ENCODE assay signal across 23 mouse cellular contexts in genomic region chr2:180200681-180201080, GRCm38 (mm10). TPM values are rescaled to one million over a fixed set of nuclear protein-coding genes. Genes with fewer than 3 reads are reported as not detected.
DNase-seq lines count a peak whose midpoint lies in the region; ATAC-seq and TF ChIP-seq lines count a peak whose summit lies in the region.
"Had no signal": no experiment of that assay in that cellular context is flagged by ENCODE, and none has a peak within 500 bp of the region (broad histone marks: within the 10 kb centered on the region; RNA-seq: fewer than 3 reads in every experiment).

No protein-coding gene starts in this region.

- H3K4me1 ChIP-seq in hindbrain, embryonic 10.5 days (replicated peaks), result peaks cover 46% of the 10 kb centered on the region
- H3K4me1 ChIP-seq in hindbrain, postnatal 0 days (ENCODE audit: insufficient read depth, low read length), result peaks cover 2% of the 10 kb centered on the region; the same call in 1 of the 2 replicates
- H3K4me1 ChIP-seq in lung, embryonic 14.5 days (ENCODE audit: insufficient read depth), result no peaks in the 10 kb centered on the region; the same call in 1 of the 2 replicates
- peaks cover 24% of the 10 kb centered on the region for H3K4me1 ChIP-seq in midbrain, embryonic 10.5 days
- peaks cover 7% of the 10 kb centered on the region for H3K4me1 ChIP-seq in midbrain, embryonic 15.5 days
- no peaks in the 10 kb centered on the region for H3K4me1 ChIP-seq in intestine, embryonic 15.5 days (replicated peaks)
- H3K4me1 ChIP-seq: forebrain, embryonic 10.5 days had no signal

- 55% methylated on average over 11 of the region's 11 CpGs for WGBS in hindbrain, embryonic 10.5 days
- WGBS in hindbrain, postnatal 0 days, result 27% methylated on average over 11 of the region's 11 CpGs
- 36% methylated on average over 11 of the region's 11 CpGs for WGBS in lung, embryonic 14.5 days
- 79% methylated on average over 11 of the region's 11 CpGs for WGBS in midbrain, embryonic 10.5 days
- WGBS in midbrain, embryonic 15.5 days, result 53% methylated on average over 11 of the region's 11 CpGs
- 52% methylated on average over 11 of the region's 11 CpGs for WGBS in intestine, embryonic 15.5 days

- H3K4me2 ChIP-seq in hindbrain, postnatal 0 days (ENCODE audit: low read depth, low read length), result no peak overlapping the region
- H3K4me2 ChIP-seq in lung, embryonic 14.5 days, result no peak overlapping the region
- no peak overlapping the region for H3K4me2 ChIP-seq in midbrain, embryonic 15.5 days
- H3K4me2 ChIP-seq in intestine, embryonic 15.5 days (replicated peaks), result no peak overlapping the region
- H3K4me2 ChIP-seq: embryonic facial prominence, embryonic 15.5 days; heart, embryonic 13.5 days had no signal

- no peak overlapping the region for H3K4me3 ChIP-seq in hindbrain, embryonic 10.5 days
- no peak overlapping the region for H3K4me3 ChIP-seq in hindbrain, postnatal 0 days (ENCODE audit: low read length)
- H3K4me3 ChIP-seq in lung, embryonic 14.5 days (ENCODE audit: low read depth, low read length), result no peak overlapping the region
- H3K4me3 ChIP-seq in midbrain, embryonic 10.5 days, result no peak overlapping the region
- H3K4me3 ChIP-seq in midbrain, embryonic 15.5 days, result no peak overlapping the region
- H3K4me3 ChIP-seq in intestine, embryonic 15.5 days (replicated peaks), result no peak overlapping the region
- H3K4me3 ChIP-seq: embryonic facial prominence, embryonic 15.5 days; erythroblast, embryonic 14.5 days; forebrain, embryonic 10.5 days; heart, embryonic 13.5 days had no signal

- no peaks in the 10 kb centered on the region for H3K27me3 ChIP-seq in hindbrain, embryonic 10.5 days (ENCODE audit: insufficient read depth, poor library complexity, severe bottlenecking)
- H3K27me3 ChIP-seq in hindbrain, postnatal 0 days (ENCODE audit: insufficient read depth, low read length), result no peaks in the 10 kb centered on the region; the same call in 1 of the 2 replicates
- H3K27me3 ChIP-seq in lung, embryonic 14.5 days (ENCODE audit: insufficient read depth, low read length), result no peaks in the 10 kb centered on the region
- no peaks in the 10 kb centered on the region for H3K27me3 ChIP-seq in midbrain, embryonic 10.5 days (ENCODE audit: low read depth, poor library complexity, severe bottlenecking)
- no peaks in the 10 kb centered on the region for H3K27me3 ChIP-seq in midbrain, embryonic 15.5 days (replicated peaks)
- no peaks in the 10 kb centered on the region for H3K27me3 ChIP-seq in intestine, embryonic 15.5 days (replicated peaks)
- H3K27me3 ChIP-seq: embryonic facial prominence, embryonic 15.5 days; heart, embryonic 13.5 days had no signal

- peak overlapping the region; percentile 72 for H3K27ac ChIP-seq in hindbrain, embryonic 10.5 days
- H3K27ac ChIP-seq in hindbrain, postnatal 0 days, result no peak overlapping the region
- no peak overlapping the region for H3K27ac ChIP-seq in lung, embryonic 14.5 days (ENCODE audit: low read depth)
- H3K27ac ChIP-seq in midbrain, embryonic 10.5 days (replicated peaks), result peak overlapping the region; percentile 67
- no peak overlapping the region for H3K27ac ChIP-seq in midbrain, embryonic 15.5 days
- 0 out of 2 replicates have a peak overlapping the region, but pooled peaks have one; percentile 9 for H3K27ac ChIP-seq in intestine, embryonic 15.5 days
- H3K27ac ChIP-seq: embryonic facial prominence, embryonic 15.5 days; heart, embryonic 13.5 days had no signal

- no peak for ATAC-seq in hindbrain, postnatal 0 days
- peak; percentile 13; the same call in 1 of the 2 replicates for ATAC-seq in lung, embryonic 14.5 days (ENCODE audit: insufficient read depth)
- no peak for ATAC-seq in midbrain, embryonic 15.5 days (replicated peaks)
- ATAC-seq in intestine, embryonic 15.5 days, result no peak
- ATAC-seq: CD4-positive, CD25-positive, alpha-beta regulatory T cell, adult 4 months; forebrain, embryonic 14.5 days had no signal

- H3K9ac ChIP-seq in hindbrain, postnatal 0 days (replicated peaks; ENCODE audit: low read length), result no peak overlapping the region
- no peak overlapping the region for H3K9ac ChIP-seq in lung, embryonic 14.5 days
- no peak overlapping the region for H3K9ac ChIP-seq in midbrain, embryonic 15.5 days
- no peak overlapping the region for H3K9ac ChIP-seq in intestine, embryonic 15.5 days
- H3K9ac ChIP-seq: embryonic facial prominence, embryonic 15.5 days; heart, embryonic 13.5 days had no signal

- H3K36me3 ChIP-seq in hindbrain, embryonic 10.5 days, result peaks cover 26% of the 10 kb centered on the region
- no peaks in the 10 kb centered on the region for H3K36me3 ChIP-seq in hindbrain, postnatal 0 days (ENCODE audit: insufficient read depth, low read length)
- H3K36me3 ChIP-seq in lung, embryonic 14.5 days (ENCODE audit: insufficient read depth), result peaks cover 62% of the 10 kb centered on the region
- H3K36me3 ChIP-seq in midbrain, embryonic 10.5 days, result peaks cover 13% of the 10 kb centered on the region; the same call in 1 of the 2 replicates
- H3K36me3 ChIP-seq in midbrain, embryonic 15.5 days (replicated peaks), result no peaks in the 10 kb centered on the region
- H3K36me3 ChIP-seq in intestine, embryonic 15.5 days, result peaks cover 2% of the 10 kb centered on the region; the same call in 1 of the 2 replicates
- H3K36me3 ChIP-seq: embryonic facial prominence, embryonic 15.5 days had no signal

- no peaks in the 10 kb centered on the region for H3K9me3 ChIP-seq in hindbrain, embryonic 10.5 days
- no peaks in the 10 kb centered on the region for H3K9me3 ChIP-seq in hindbrain, postnatal 0 days (ENCODE audit: low read length)
- H3K9me3 ChIP-seq in lung, embryonic 14.5 days (ENCODE audit: low read depth, low read length), result no peaks in the 10 kb centered on the region
- no peaks in the 10 kb centered on the region for H3K9me3 ChIP-seq in midbrain, embryonic 10.5 days (replicated peaks)
- no peaks in the 10 kb centered on the region for H3K9me3 ChIP-seq in midbrain, embryonic 15.5 days
- no peaks in the 10 kb centered on the region for H3K9me3 ChIP-seq in intestine, embryonic 15.5 days
- H3K9me3 ChIP-seq: embryonic facial prominence, embryonic 15.5 days; forebrain, embryonic 10.5 days; G1E; heart, embryonic 13.5 days had no signal

- DNase-seq in hindbrain, embryonic 10.5 days (ENCODE audit: low spot score), result no peak
- DNase-seq in hindbrain, postnatal 0 days (ENCODE audit: low spot score), result no peak
- DNase-seq in lung, embryonic 14.5 days, result peak; percentile 56
- DNase-seq in lung, adult 18-20 months, result no peak
- DNase-seq in midbrain, embryonic 10.5 days (ENCODE audit: low spot score), result no peak
- DNase-seq: adrenal gland, postnatal 10 days; B cell, adult 2 months; cerebellum, adult 11 months; cerebellum, adult 8-10 months; cerebellum, postnatal 14 days; embryo, embryonic 11 days; gastrocnemius, postnatal 36 days; heart, adult 11 months; heart, postnatal 36 days had no signal

- no peak for TF ChIP-seq CTCF in hindbrain, postnatal 0 days (IDR thresholded peaks at IDR 0.05; ENCODE audit: low read depth)
- TF ChIP-seq CTCF in lung, embryonic 14.5 days (IDR thresholded peaks at IDR 0.05; ENCODE audit: low read depth), result no peak

RNA-seq across cellular contexts. Expression of gene Lama5, which starts 25.0 kb away (rescaled TPM):
- polyA plus RNA-seq in hindbrain, embryonic 10.5 days (2016; fragmentation: Nextera tagmentation; extraction: Ambion mirVana), result 7.2 and 10.8 TPM in 2 replicates
- total RNA-seq in hindbrain, postnatal 0 days (2014; rRNA removed), result 10.3 and 16.5 TPM in 2 replicates
- 2.7 and 3.5 TPM in 2 replicates for polyA plus RNA-seq in hindbrain, postnatal 0 days (2015; fragmentation: Nextera tagmentation; extraction: Ambion mirVana)
- 95.0 and 95.1 TPM in 2 replicates for polyA plus RNA-seq in lung, embryonic 14.5 days (2014; fragmentation: Nextera tagmentation; extraction: Ambion mirVana)
- 5.3 and 6.4 TPM in 2 replicates for polyA plus RNA-seq in midbrain, embryonic 10.5 days (2016; fragmentation: Nextera tagmentation; extraction: Ambion mirVana)
- polyA plus RNA-seq in midbrain, embryonic 15.5 days (2015; fragmentation: Nextera tagmentation; extraction: Ambion mirVana), result 1.6 and 1.7 TPM in 2 replicates
- 30.9 and 37.8 TPM in 2 replicates for polyA plus RNA-seq in intestine, embryonic 15.5 days (2015; fragmentation: Nextera tagmentation; extraction: Ambion mirVana)

RNA-seq across cellular contexts. Expression of gene Adrm1, which starts 29.4 kb away (rescaled TPM):
- 278 and 297 TPM in 2 replicates for polyA plus RNA-seq in hindbrain, embryonic 10.5 days (2016; fragmentation: Nextera tagmentation; extraction: Ambion mirVana)
- 107 and 119 TPM in 2 replicates for total RNA-seq in hindbrain, postnatal 0 days (2014; rRNA removed)
- 207 and 210 TPM in 2 replicates for polyA plus RNA-seq in hindbrain, postnatal 0 days (2015; fragmentation: Nextera tagmentation; extraction: Ambion mirVana)
- 160 and 163 TPM in 2 replicates for polyA plus RNA-seq in lung, embryonic 14.5 days (2014; fragmentation: Nextera tagmentation; extraction: Ambion mirVana)
- polyA plus RNA-seq in midbrain, embryonic 10.5 days (2016; fragmentation: Nextera tagmentation; extraction: Ambion mirVana), result 270 and 277 TPM in 2 replicates
- 205 and 213 TPM in 2 replicates for polyA plus RNA-seq in midbrain, embryonic 15.5 days (2015; fragmentation: Nextera tagmentation; extraction: Ambion mirVana)
- 172 TPM in 2 replicates for polyA plus RNA-seq in intestine, embryonic 15.5 days (2015; fragmentation: Nextera tagmentation; extraction: Ambion mirVana)

RNA-seq across cellular contexts. Expression of gene Rps21, which starts 56.5 kb away (rescaled TPM):
- polyA plus RNA-seq in hindbrain, embryonic 10.5 days (2016; fragmentation: Nextera tagmentation; extraction: Ambion mirVana), result 440 and 510 TPM in 2 replicates
- 752 and 857 TPM in 2 replicates for total RNA-seq in hindbrain, postnatal 0 days (2014; rRNA removed)
- polyA plus RNA-seq in hindbrain, postnatal 0 days (2015; fragmentation: Nextera tagmentation; extraction: Ambion mirVana), result 445 and 465 TPM in 2 replicates
- polyA plus RNA-seq in lung, embryonic 14.5 days (2014; fragmentation: Nextera tagmentation; extraction: Ambion mirVana), result 630 and 724 TPM in 2 replicates
- 409 and 515 TPM in 2 replicates for polyA plus RNA-seq in midbrain, embryonic 10.5 days (2016; fragmentation: Nextera tagmentation; extraction: Ambion mirVana)
- 284 and 315 TPM in 2 replicates for polyA plus RNA-seq in midbrain, embryonic 15.5 days (2015; fragmentation: Nextera tagmentation; extraction: Ambion mirVana)
- 577 and 672 TPM in 2 replicates for polyA plus RNA-seq in intestine, embryonic 15.5 days (2015; fragmentation: Nextera tagmentation; extraction: Ambion mirVana)

Comparison
In these comparisons a context has a peak if more than half of its experiments do, and no peak if none do; other contexts are left out.
1. H3K27ac ChIP-seq: peak in hindbrain, embryonic 10.5 days (single experiment), midbrain, embryonic 10.5 days (single experiment) and intestine, embryonic 15.5 days (single experiment); none in hindbrain, postnatal 0 days (single experiment), lung, embryonic 14.5 days (single experiment) and midbrain, embryonic 15.5 days (single experiment).